Mouse (Mus musculus) v-Abl transformed pro-B cells (cell line): Measurements from ENCODE around the gene Sptan1.

Experiments
- in situ Hi-C, 2 experiments: fragments of 400-800 bp; cut with MboI; formaldehyde crosslinking; loops; one replicate each; pipeline ENCODE4 v1.15.1; 2025; ENCODE audit not compliant: unreplicated experiment in 2 of 2

Gene Sptan1

GRCm38 (mm10) chr2:29965250-29965843, at the start of gene Sptan1:
Gene Sptan1 (plus strand): TSS chr2:29965560.
- in situ Hi-C loops: loop anchor here in 1 of 2 experiments (5.0 kb wide), 1 partner anchor 33 kb away; no protein-coding TSS in a partner anchor

- in situ Hi-C loops: no loop called here
Measured at GRCm38 (mm10) chr2:29917621-29918020, 47.7 kb upstream of the Sptan1 start.

- in situ Hi-C loops: no loop called here
Measured at GRCm38 (mm10) chr2:29922011-29922410, 43.3 kb upstream of the Sptan1 start.

DNA sequence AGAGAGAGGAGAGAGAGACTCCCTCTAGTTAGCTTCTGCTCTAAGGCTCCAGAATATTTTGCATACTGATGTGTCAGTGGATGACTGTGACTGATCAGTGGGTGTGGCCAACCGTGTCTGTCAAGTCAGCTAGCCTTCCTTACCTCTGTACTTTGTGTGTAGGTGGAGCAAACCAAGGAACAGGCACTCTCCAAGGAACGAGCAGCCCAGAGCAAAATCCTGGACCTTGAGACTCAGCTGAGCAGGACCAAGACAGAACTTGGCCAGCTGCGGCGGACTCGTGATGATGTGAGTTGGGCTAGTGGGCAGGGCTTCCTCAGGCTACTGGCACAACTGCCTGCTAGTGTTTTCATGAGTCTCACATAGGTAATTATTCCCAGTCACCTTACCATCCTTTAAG, 38.8 kb upstream of the Sptan1 start:
- in situ Hi-C loops: no loop called here

GRCm38 (mm10) chr2:29930506-29930905, 34.9 kb upstream of the Sptan1 start:
- in situ Hi-C loops: loop anchor here in 1 of 2 experiments (5.0 kb wide), 1 partner anchor 37 kb away; the partner anchor contains the start of gene Sptan1

GRCm38 (mm10) chr2:29931194-29931593, 34.2 kb upstream of the Sptan1 start:
- in situ Hi-C loops: loop anchor here in 1 of 2 experiments (5.0 kb wide), 1 partner anchor 36 kb away; the partner anchor contains the start of gene Sptan1

GRCm38 (mm10) chr2:29934906-29935599, 30.3 kb upstream of the Sptan1 start, which contains the start of gene Gle1:
Gene Gle1 (plus strand): TSS chr2:29935426.
- in situ Hi-C loops: loop anchor here in 1 of 2 experiments (5.0 kb wide), 1 partner anchor 32 kb away; the partner anchor contains the start of gene Sptan1

DNA sequence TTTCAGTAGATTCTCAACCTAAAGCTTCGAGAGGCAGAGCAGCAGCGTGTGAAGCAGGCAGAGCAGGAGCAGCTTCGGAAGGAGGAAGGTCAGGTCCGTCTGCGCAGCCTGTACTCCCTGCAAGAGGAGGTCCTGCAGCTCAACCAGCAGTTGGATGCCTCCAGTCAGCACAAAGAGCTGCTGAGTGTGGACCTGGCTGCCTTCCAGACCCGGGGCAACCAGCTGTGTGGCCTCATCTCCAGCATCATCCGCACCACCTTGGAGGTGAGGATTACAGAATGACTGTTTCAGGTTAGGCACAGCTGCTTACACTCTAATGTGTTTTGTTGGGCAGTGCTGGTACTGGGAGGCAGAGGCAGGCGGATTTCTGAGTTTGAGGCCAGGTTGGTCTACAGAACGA, 25.3 kb upstream of the Sptan1 start:
- in situ Hi-C loops: no loop called here

GRCm38 (mm10) chr2:29940826-29941225, 24.5 kb upstream of the Sptan1 start:
- in situ Hi-C loops: no loop called here

DNA sequence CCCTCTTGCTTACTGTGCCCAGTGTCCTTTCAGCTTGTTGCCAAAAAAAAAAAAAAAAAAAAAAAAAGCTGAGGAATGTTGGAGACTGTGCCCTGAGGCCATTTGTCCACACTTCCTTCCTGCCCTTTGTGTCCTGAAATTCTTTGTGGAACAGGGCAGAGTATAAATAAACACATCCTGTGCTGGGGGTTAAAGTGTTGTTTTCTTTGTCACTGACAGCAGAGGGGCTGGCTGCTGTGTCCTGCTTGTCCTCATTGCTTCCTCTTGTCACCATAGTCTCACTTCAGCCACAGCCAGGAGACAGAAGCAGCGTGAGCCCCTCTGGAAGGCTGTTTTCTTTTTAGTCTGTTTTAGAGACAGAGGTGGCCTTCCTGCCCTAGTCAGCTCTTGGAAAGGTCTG, 20.6 kb upstream of the Sptan1 start:
- in situ Hi-C loops: no loop called here

DNA sequence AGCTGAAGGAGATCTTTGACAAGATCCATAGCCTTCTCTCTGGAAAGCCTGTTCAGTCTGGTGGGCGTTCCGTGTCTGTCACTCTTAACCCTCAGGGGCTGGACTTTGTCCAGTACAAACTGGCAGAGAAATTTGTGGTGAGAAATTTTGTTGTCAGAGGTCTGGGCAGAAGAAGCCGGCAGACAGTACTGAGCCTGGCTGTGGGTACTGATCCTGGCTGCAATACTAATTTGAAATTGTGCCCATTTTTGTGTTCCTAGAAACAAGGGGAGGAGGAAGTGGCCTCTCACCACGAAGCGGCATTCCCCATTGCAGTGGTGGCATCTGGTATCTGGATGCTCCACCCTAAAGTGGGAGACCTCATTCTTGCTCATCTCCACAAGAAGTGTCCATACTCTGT, 16.5 kb upstream of the Sptan1 start:
- in situ Hi-C loops: no loop called here

GRCm38 (mm10) chr2:29961246-29961645, 4.1 kb upstream of the Sptan1 start:
- in situ Hi-C loops: no loop called here

DNA sequence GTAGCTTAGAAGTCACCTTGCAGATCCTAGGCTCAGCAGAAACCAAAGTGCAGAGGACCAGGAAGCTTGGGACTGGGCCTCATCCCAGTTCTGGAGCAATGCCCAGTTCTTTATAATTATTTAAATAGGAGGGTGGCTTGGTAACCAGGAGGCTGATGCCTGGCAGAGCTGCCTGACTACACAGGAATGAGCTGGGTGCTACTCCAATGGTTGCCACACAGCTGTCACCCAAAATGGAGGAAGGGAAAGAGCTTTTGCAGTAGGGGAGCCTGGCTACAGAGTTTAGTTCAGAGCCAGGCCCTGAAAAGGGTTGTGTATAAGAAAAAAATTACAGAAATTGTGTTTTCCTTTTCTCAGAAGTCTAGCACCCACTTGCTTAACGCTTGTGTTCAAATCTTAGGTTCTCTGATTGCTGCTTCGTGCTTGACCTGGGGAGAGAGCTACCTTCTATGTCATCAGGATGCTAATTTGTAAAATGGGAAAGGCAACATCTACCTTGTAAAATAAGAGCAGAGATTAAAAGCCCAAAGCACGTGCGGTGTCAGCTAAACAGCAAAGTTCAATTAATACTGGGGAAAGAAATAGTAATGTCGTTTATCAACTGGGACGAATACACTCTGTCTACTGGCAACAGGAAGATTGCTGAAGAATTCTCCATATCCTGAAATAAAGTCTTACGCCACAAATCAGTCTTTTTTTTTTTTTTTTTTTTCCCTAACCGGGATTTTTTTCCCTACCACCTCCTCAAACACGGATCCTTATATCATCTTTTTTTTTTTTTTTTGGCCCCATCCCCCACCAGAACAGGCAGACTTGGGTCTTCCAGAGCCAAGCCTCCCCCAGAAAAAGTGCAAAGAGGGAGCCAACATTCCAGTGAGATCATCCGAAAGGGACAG, 758 bp upstream of the Sptan1 start:
- in situ Hi-C loops: loop anchor here in 1 of 2 experiments (5.0 kb wide), 1 partner anchor 32 kb away; no protein-coding TSS in a partner anchor

GRCm38 (mm10) chr2:29965906-29966305, 546 bp downstream of the Sptan1 start:
- in situ Hi-C loops: loop anchor here in 1 of 2 experiments (5.0 kb wide), 1 partner anchor 34 kb away; no protein-coding TSS in a partner anchor

DNA sequence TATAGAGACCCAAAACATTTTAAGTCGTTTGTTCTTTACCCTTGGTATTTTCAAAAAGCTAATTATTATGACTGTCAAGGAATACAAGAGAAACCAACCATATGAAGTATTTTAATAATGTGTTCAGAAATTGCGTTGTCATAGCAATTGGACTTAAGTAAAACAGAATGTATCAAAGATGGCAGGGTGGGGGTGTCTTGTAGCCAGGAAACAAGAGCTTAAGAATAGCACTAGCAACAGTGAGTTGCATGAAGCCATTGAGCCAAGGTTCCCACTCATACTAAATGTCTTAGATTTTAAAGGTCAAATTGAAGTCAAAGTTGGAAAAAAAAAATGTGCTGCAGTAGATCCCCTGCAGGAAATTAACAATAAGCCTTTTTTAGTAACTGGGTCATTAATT, 1.5 kb downstream of the Sptan1 start:
- in situ Hi-C loops: loop anchor here in 1 of 2 experiments (5.0 kb wide), 1 partner anchor 35 kb away; no protein-coding TSS in a partner anchor

- in situ Hi-C loops: loop anchor here in 1 of 2 experiments (5.0 kb wide), 1 partner anchor 35 kb away; no protein-coding TSS in a partner anchor
Measured at GRCm38 (mm10) chr2:29967768-29968167, 2.4 kb downstream of the Sptan1 start.

GRCm38 (mm10) chr2:29968638-29969037, 3.3 kb downstream of the Sptan1 start:
- in situ Hi-C loops: loop anchor here in 1 of 2 experiments (5.0 kb wide), 1 partner anchor 36 kb away; no protein-coding TSS in a partner anchor

DNA sequence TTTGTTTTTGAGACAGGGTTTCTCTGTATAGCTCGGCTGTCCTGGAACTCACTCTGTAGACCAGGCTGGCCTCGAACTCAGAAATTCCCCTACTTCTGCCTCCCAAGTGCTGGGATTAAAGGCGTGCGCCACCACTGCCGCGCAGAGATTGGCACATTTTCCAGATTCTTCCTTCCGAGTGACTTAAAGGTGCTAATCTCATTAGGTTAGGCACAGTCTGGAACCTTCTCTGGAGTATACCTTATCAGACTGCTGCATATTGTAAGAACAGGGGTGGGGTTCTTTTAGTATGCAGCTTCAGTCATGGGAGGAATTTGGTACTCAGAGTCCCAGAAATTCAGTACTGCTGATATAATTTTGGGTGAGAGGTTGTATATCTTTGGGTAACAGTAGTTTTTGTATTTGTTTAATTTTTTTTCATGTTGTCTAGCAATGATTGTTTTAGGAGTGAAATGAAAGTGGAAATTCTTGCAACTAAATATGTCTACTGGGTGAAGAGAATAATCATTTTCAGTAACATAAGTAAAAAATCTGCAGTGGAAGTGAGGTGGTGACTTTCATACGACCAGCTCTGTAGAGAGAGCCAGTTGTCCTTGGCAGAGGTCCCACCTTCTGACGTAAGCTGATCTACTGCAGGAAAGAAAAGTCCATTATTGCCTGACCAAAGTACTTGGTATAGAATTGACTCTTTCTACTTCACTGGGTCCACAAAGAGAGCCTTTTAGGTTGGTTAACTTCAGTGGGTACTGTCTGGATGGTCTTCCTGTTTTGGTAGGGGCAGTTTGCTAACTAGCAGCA, 6.7 kb downstream of the Sptan1 start:
- in situ Hi-C loops: no loop called here

- in situ Hi-C loops: no loop called here
Measured at GRCm38 (mm10) chr2:29973525-29973924, 8.2 kb downstream of the Sptan1 start.

GRCm38 (mm10) chr2:29977307-29977706, 11.9 kb downstream of the Sptan1 start:
- in situ Hi-C loops: loop anchor here (5.0 kb wide), 3 partner anchors 105 to 210 kb away; no protein-coding TSS in a partner anchor
